Mouse (Mus musculus) C2C12 (cell line): ENCODE results near the gene Smtn. TPM values are rescaled to one million over a fixed set of nuclear protein-coding genes. Genes with fewer than 3 reads are reported as not detected.

Source experiments
- H3K27me3 ChIP-seq: one replicate; pipeline ENCODE4 v1.6.1; 2011; ENCODE audit not compliant: control insufficient read depth, insufficient read depth, insufficient read length
- H3K36me3 ChIP-seq: one replicate; pipeline ENCODE4 v1.6.1; 2011; ENCODE audit not compliant: control insufficient read depth, insufficient read depth
- H3K4me3 ChIP-seq: one replicate; pipeline ENCODE4 v1.5.1; 2011; ENCODE audit warnings: mild to moderate bottlenecking, control low read depth; ENCODE audit not compliant: poor library complexity, insufficient read depth, severe bottlenecking
- H3K79me2 ChIP-seq: one replicate; pipeline ENCODE4 v1.6.1; 2011; ENCODE audit not compliant: control insufficient read depth, insufficient read depth
- H3K79me3 ChIP-seq: one replicate; pipeline ENCODE4 v1.6.1; 2011; ENCODE audit warnings: low read depth, control low read depth
- H3ac ChIP-seq: one replicate; pipeline ENCODE3; 2011; ENCODE audit warnings: low read depth; ENCODE audit not compliant: control insufficient read depth, insufficient read length
- CEBPB ChIP-seq: IDR thresholded peaks from one replicate; pipeline ENCODE4 v1.6.1; 2011; ENCODE audit warnings: low read depth, mild to moderate bottlenecking, control low read depth, moderate library complexity
- CTCF ChIP-seq: IDR thresholded peaks from one replicate; pipeline ENCODE4 v1.5.1; 2011; ENCODE audit not compliant: control insufficient read depth, insufficient read depth, insufficient read length
- FOSL1 ChIP-seq: IDR thresholded peaks from one replicate; pipeline ENCODE4 v1.8.0; 2011; ENCODE audit warnings: mild to moderate bottlenecking, low read length; ENCODE audit not compliant: poor library complexity, insufficient read depth, severe bottlenecking
- MAX ChIP-seq: IDR thresholded peaks from one replicate; pipeline ENCODE4 v1.6.1; 2011; ENCODE audit warnings: mild to moderate bottlenecking, control low read depth
- MYOD1 ChIP-seq: IDR thresholded peaks from one replicate; pipeline ENCODE4 v1.6.1; 2011; ENCODE audit warnings: low read depth; ENCODE audit not compliant: control insufficient read depth, insufficient read length
- MYOG ChIP-seq: IDR thresholded peaks from one replicate; pipeline ENCODE4 v1.6.1; 2011; ENCODE audit not compliant: control insufficient read depth, insufficient read length; ENCODE audit errors: extremely low read depth
- USF1 ChIP-seq: IDR thresholded peaks from one replicate; pipeline ENCODE4 v1.6.1; 2011; ENCODE audit warnings: low read depth, mild to moderate bottlenecking, control low read depth, moderate library complexity
- polyA plus RNA-seq: library from polyadenylated mRNA; unstranded; fragments of >200 nt; fragmentation: generic; extraction: Trizol; gene quantifications from one replicate; pipeline ENCODE4 v1.2.1, GENCODE M21; 2012; ENCODE audit warnings: missing spikeins

The Smtn gene
- polyA plus RNA-seq, 1 experiment: 45.9 TPM

DNA sequence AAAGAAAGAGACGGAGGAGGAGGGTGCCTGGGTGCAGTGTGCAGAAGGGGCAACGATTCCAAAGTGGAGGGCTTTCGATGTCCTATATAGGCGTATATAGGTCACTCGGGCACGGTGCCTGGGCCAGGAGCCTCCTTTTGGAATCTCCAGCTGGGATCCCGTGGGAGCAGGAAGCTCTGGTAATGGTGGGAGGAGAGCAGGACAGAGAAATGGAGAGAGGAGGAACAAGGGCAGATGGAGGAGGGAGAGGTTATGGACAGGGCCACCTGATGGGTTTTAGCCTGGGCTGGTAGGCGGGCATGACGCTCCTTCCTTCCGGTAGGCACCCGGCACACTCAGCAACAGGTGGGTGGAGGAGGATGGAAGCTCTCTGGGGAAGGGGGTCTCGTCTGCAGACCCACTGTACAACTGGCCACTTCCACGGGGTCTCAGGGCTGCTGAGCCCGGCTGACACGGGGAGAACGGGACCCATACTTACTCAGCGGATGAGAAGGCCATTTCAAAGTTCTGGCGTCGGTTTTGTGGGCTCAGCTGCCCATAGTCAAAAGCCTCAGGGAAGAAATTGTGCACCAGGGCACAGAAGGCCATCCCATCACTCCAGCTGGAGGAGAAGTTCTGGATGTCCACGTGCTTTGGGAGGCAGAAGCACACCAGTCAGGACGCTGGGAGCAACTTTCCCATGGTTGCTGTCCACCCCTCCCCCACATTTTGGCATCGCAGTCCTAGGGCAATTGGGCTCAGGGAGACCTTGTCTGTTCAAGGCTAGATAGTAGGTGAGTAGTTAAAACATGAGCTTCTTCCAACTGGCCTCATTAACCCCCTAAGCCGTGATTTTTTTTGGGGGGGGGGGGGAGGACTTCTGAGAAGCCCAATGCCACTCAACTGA, 18.8 kb downstream of the Smtn start:
- Histone ChIP-seq H3K36me3 (peaks cover 74% of the 10 kb centered on the region), H3K27me3 (no peaks in the 10 kb centered on the region)

DNA sequence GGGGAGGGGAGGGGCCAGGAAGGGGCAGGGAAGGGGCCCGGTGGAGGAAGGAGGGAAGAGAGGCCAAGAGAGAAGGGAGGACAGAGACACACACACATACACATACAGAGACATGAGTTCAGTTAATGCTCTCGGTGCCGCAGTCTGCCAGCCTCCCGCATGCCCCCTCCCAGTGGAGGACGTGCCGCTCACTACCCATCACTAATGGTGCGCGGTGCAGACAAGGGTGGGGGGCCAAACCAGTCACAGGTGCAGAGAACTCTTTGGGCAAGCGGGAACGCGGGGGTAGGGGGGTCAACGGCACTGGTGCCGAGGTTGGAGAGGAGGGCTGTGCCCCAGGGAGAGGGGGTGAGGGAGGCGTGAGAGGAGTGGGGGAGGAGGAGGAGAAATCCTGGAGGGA, 19.5 kb downstream of the Smtn start:
- Histone ChIP-seq H3K79me3 (no peaks in the 10 kb centered on the region), H3ac (no peak overlapping the region), H3K79me2 (no peaks in the 10 kb centered on the region), H3K4me3 (no peak overlapping the region), H3K27me3 (no peaks in the 10 kb centered on the region), H3K36me3 (peaks cover 68% of the 10 kb centered on the region)
- TF ChIP-seq CEBPB: no peak
- no peak for TF ChIP-seq FOSL1
- no peak for TF ChIP-seq MAX
- no peak for TF ChIP-seq MYOG
- no peak for TF ChIP-seq MYOD1
- no peak for TF ChIP-seq USF1
- no peak for TF ChIP-seq CTCF

More for the DNA sequence above, 18.8 kb downstream of the Smtn start:
- TF ChIP-seq CTCF (no peak), MYOG (no peak), FOSL1 (no peak), USF1 (no peak), MAX (no peak), MYOD1 (no peak), CEBPB (no peak)
- Histone ChIP-seq H3K79me3 (no peaks in the 10 kb centered on the region), H3ac (no peak overlapping the region), H3K79me2 (no peaks in the 10 kb centered on the region), H3K4me3 (no peak overlapping the region)

DNA sequence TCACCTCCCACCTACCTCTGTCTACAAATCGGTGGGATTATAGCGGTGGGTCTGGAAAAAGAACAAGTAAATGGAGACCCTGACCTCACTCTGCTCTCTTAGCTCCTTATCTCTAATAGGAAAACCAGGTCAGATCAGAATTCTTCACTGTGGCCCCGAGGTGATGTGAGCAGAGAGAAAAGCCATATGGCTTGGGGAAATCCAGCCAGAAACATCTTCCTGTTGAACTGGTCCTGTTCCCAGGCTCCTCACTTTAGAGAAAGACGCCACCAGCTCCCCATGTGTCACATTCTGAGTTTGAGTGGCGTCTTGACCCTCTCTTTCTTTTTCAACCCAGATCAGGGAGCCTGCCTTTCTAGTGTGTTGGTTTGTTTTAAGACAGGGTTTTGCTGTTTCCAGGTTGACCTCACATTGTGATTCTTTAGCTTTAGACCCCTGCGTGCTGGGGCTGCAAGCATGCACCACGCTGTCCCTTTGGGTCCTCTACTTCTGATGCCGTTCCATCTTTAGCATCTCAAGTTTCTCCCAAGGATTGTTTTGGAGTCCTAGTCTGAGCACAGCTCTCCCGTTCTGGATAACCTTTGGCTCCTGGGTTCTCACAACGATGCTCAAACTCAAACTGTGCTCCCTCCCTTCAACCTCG, 20.5 kb downstream of the Smtn start:
- Histone ChIP-seq H3K79me2 (no peaks in the 10 kb centered on the region), H3K79me3 (no peaks in the 10 kb centered on the region), H3K27me3 (no peaks in the 10 kb centered on the region), H3K4me3 (no peak overlapping the region), H3K36me3 (peaks cover 57% of the 10 kb centered on the region), H3ac (no peak overlapping the region)
- TF ChIP-seq MYOG (no peak), CTCF (no peak)

DNA sequence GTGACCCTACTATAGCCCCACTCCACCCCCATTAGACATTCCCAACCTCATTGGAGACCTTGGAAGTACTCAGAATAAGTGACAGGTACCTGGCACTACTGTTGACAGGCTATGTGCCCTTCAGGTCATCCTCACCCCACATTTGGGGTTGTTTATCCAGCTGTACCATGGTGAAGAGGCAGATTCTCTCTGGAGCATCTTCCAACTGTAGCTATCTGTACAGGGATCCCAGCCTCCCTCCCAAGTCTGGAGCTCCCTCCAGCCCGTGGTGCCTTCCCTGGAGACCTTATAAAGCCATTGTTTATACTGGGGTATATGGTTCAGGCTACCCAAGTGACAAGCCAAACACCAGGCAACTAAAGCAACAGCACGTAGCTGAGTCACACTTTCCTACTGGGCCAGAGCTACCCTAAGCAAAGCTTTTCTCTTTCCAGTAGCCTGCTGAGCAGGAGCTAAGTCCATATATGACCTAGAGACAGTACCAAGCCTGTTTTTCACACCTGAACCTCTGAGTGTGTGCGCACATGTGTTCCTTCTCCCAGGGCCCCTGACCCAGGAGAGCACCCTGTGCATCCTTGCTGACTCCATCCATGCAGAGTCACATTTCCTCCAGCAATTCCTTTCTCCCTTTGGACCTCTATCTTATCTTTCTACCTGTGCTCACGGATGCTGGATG, 21.2 kb downstream of the Smtn start:
- Histone ChIP-seq H3K36me3 (peaks cover 50% of the 10 kb centered on the region), H3K79me3 (no peaks in the 10 kb centered on the region)
- TF ChIP-seq MYOG: no peak

DNA sequence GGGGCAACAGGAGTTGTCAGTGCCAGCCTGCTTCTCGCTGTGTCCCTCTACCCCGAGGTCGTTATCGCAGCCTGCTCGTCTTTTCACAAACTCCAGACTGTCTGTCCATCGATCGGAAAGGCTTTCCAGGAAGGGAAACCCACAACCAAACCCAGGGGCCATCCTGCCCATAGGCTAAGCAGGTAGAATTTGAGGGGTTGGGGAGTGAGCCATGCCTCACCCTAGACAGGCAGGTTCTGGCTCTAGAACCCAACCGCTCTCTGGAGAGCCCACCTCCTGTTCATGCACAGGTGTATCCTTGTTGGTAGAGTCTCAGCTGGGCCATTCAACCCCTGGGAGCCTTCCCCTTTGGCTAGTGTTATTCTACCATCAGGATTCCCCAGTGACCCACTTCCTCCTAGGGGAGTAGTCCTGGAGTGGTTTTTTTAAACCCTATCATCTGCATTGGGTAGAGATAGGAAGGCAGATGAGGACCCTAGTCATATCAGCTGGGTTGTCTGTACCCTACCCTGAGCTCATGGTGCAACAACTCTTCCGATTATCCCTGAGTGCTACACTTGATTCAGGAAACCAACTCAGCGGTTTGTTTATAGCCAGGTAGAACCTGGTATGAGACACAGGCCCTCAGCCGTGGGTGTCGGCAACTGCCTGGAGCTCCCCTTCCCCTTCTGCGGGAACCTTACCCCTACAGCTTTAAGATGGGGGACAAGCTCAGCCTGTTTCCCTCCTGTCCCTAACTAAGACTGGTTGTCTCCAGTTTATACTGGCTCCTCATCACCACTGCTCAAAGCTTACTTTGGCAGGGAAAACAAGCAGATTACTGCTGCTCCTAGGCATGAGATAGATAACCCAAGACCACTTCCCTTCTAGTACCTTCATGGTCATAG, 22.3 kb downstream of the Smtn start:
- H3K79me3 ChIP-seq: no peaks in the 10 kb centered on the region
- no peaks in the 10 kb centered on the region for H3K79me2 ChIP-seq
- H3K36me3 ChIP-seq: peaks cover 40% of the 10 kb centered on the region
- H3K4me3 ChIP-seq: no peak overlapping the region
- H3ac ChIP-seq: no peak overlapping the region
- TF ChIP-seq CTCF: no peak
- TF ChIP-seq MAX: no peak
- TF ChIP-seq MYOD1: no peak
- no peak for TF ChIP-seq CEBPB
- TF ChIP-seq FOSL1: no peak
- no peak for TF ChIP-seq USF1
- no peak for TF ChIP-seq MYOG
- H3K27me3 ChIP-seq: no peaks in the 10 kb centered on the region

More for the DNA sequence above, 21.2 kb downstream of the Smtn start:
- no peak overlapping the region for H3ac ChIP-seq
- no peak overlapping the region for H3K4me3 ChIP-seq
- no peaks in the 10 kb centered on the region for H3K79me2 ChIP-seq
- no peaks in the 10 kb centered on the region for H3K27me3 ChIP-seq
